Mouse (Mus musculus): Measurements from ENCODE around the gene Fgd3.

Gene Fgd3

DNA sequence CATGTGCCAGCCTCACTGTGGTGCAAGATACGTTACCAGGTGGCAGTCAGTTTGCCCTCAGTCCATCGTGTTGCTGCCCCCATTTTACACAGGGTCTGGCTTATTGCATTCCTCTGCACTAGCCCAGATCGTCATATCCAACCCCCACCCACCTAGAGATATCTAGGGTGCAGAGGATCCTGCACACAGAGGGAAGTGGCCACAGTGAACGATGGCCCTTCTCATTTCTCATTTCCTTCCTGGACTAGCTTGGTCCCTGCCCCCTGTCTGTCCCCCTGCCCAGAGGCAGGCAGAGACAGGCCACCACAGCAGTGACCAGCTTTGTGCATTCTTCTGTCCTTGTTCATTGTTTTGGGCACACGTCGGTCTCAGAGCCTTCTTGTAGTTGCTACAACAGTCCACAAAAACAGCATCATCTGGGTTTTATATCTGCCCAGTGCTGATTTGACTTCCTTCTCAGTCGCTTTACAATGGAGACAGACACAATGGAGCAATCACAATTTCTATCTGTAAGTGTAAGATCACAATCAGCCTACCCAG lies 13.3 kb downstream of the Fgd3 start:
- DNase-seq (ENCODE audit: low spot score in 2 of 2): no peak

DNA sequence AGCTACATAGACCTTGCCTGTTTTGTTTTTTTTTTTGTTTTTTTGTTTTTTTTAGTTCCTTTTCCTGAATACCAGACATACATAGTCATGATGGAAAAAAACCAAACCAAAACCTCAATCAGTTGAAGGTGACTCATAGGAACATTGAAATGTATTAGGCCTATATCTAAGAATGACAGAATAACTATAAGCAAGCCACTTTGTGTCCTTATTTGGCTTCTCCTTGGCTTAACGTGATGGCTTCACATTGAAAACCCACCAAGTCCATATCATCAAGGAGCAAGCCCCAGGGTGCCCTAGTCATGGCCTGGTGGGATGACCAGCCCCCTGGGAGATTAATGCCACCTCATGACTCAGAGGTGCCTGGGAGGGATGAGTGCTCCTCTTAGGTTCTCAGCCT lies 19.3 kb downstream of the Fgd3 start:
- no peak for DNase-seq (ENCODE audit: low spot score in 2 of 2)

DNA sequence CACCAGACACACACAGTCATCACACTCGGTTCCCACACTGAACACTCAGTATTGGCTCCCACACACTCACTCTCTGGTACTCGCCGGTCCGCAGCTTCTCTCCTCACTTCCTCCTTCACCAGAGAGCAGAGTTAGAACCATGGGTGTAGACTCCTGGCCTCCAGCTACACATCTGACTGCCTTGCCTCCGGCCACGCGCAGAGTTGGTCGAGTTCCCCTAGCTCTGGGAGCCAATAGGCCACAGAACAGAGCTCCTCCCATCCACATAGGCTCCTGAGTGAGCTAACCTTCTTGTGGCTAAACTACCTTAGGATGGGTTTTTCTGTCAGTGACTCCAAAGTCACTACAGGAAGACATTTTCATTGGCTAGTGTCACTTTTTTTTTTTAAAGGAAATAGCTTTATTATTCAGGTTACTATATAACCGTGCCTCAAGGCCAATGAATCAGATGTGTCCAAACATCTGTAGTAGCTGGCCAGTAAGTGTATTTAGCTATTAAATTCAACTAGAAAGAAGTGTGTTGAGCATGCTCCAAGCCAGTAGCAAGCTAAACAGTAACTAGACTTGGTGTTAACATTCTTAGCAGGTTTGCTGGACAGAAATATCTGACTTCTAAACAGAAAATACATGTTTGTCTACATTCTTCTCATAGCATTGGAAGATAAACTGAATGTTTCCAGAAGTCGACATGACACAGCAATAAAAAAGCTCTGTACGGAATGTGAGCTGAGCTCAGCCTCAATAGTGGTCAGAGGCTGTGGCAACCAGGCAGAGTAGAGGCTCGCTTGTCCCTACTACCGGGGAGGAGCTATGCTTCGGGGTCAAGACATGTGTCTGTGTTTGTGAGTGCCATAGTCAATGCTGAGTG lies 21.4 kb downstream of the Fgd3 start:
- no peak for DNase-seq (ENCODE audit: low spot score in 2 of 2)

DNA sequence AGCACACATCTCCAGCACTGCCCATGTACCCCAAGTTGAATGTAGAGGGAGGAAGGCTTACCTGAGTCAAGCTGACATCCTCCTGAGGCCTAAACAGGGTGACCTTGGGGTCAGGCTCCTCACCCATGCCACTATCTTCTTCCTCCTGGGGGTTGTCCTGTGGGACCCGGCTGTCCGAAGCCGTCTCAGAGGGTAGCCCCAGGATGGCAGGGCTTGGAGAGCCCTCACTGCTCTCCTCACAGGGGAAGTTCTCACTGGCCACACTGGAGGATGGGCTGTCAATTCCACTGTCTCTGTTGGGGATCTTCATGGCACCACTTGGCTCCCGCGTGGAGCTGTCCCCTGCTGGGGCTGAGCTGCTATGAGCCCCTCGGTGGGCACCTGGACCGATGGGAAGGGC lies 23.8 kb downstream of the Fgd3 start:
- no peak for DNase-seq (ENCODE audit: low spot score in 2 of 2)

DNA sequence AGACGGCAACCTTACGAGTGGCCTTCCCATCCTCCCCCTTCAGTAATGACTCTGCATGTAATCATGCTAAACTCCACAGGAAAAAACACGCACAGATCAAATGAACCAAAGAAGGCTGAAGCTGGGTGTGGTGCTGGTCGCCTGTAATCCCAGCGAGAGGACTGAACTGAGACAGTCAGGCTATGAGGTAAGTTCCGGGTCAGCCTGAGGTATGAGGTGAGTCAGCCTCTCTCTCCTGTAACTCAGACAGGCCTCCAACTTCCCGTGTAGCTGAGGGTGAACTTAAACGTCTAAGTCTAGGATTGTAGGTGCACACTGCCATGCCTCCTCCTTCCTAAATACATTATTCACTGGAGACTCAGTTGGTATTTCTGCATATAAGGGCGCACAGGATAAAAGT lies 26.0 kb downstream of the Fgd3 start:
- no peak for DNase-seq (ENCODE audit: low spot score in 2 of 2)

DNA sequence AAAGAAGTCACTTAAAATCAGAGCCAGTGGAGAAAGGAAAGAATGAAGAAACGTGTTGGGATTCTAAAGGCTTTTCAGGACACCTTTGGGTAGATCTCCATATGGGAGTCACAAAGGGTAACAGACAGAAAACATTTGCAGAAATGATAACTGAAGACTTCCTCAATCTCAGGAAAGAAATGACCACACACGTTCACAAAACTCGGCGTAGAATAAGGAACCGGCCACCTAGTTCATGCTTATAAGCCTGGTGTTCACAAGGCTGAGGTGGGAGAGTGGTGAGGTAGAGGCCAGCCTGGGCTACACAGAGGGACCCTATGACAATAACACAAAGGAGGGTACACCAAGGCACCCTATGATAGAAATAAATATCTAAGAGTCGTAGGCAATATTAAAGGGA lies 28.2 kb downstream of the Fgd3 start:
- DNase-seq (ENCODE audit: low spot score in 2 of 2): no peak

GRCm38 (mm10) chr13:49291398-49291797 lies 28.7 kb downstream of the Fgd3 start:
- no peak for DNase-seq (ENCODE audit: low spot score in 2 of 2)

DNA sequence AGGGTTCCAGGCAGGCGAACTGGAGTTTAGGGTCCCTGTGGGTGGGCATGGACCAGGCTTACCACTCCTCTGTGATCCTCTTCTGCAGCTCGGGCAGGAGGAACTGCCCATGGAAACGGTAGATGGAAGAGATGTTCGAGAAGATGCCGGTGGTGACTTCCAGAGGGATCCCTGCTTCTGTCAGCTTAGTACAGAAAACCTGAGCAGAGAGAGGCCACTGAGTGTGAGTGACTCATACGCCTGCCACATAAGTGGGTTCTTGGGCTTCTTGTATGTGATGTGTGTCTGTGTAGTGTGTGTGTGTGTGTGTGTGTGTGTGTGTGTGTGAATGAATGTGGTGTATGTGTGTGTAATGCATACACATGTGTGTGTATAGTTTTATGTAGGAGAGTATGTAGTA lies 32.9 kb downstream of the Fgd3 start:
- DNase-seq (ENCODE audit: low spot score in 2 of 2): no peak

- no peak for DNase-seq (ENCODE audit: low spot score in 2 of 2)
Measured at GRCm38 (mm10) chr13:49286750-49287149, 33.4 kb downstream of the Fgd3 start.

GRCm38 (mm10) chr13:49283686-49284085 lies 36.4 kb downstream of the Fgd3 start:
- peak; percentile 26 to 29 for DNase-seq (ENCODE audit: low spot score in 2 of 2)

GRCm38 (mm10) chr13:49282168-49282567 lies 37.9 kb downstream of the Fgd3 start:
- no peak for DNase-seq (ENCODE audit: low spot score in 2 of 2)

DNA sequence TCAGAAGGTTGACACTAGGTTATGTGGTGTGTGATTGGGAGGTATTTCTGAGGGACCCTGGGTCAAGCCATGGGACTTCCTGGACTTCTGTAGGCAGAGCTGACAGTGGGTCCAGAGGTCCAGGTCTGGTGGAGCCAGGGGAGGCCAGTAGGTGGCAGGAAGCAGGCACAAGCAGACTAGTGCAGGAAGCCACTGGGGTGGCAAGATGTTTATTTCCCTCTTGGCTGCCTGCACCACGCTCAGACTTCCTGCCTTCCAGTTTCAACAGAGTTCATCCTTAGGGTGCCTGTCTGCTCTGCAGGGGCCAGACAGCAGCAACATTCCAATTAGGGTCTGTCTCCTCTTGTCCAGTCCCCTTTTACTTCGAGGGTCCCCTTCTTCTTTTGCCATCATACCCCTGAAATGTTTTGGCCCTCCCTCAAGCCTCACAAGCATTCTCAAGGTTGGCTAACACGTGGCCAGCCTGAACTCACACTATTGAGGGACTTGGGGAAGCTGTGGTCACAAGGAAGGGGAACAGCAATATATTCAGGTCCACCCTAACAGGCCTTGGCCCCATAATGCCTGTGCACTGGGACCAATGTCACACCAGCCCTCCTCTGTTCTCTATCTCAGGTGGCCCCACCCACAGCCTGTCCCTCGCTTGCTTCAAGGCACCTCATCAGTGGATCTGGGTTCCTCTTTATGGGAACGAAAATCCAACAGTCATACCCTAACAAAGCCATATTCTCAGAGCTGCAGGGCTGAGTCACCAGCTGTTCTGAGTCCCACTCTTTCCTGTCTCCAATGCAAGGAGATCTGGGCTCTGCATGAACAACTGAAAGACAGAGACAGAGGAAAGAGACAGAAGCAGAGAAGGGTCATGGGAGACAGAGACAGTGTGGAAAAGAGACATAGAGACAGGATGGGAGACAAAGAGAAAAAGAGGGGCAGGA lies 48.0 kb downstream of the Fgd3 start:
- peak; percentile 16 to 24 for DNase-seq (ENCODE audit: low spot score in 2 of 2)

- no peak for DNase-seq (ENCODE audit: low spot score in 2 of 2)
Measured at GRCm38 (mm10) chr13:49270500-49270899, 49.6 kb downstream of the Fgd3 start.

DNA sequence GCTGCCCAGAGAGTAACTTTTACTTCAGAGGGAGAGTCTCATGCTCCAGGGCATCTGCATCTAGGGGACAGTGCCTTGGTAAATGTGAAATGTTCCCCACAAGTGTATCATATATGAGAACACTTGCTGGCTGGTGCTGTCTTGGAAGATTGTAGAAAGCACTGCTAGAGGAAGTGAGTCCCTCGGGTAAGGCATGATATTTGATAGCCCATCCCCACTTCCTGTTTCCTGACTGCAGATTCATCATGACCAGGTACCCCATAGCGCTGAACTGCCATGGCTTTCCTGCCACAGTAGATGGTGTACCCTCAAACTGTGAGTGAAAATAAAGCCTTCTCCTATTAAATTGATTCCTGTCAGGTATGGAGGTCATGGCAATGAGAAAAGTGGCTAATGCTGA lies 52.5 kb downstream of the Fgd3 start:
- no peak for DNase-seq (ENCODE audit: low spot score in 2 of 2)

DNA sequence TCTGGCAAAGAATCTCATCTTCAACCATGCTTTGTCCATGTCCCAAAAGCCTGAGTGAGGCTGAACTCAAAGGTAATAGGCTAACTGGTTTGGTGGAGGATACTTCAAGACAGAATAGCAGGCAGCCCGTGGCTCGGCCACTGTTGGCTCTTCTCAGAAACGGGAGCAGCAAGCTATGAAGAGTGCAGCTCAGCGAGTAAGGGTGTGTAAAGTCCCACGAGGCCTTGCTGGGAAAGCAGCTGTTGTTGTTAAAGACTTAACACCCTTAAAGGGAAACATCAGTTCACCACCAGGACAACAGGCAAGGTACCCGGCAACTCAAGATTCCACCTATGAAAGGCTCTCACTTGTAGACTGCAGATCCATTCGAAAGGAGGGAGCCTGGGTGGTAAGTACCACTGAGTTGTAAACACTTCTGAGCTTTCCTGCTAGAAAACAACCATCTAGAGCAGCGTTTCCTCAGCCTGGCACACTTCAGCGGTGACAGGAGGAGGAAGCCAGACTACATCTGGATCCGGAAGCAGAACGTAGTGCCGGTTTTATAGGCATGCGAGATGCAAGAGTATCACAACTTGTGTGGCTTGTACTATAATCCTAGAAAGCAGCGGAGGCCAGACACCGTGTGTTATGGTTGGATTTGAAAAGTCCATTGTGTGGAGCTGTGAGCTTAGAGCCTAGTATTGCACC lies 59.9 kb downstream of the Fgd3 start:
- DNase-seq (ENCODE audit: low spot score in 2 of 2): no peak

GRCm38 (mm10) chr13:49257819-49258313 lies 62.2 kb downstream of the Fgd3 start:
- DNase-seq (ENCODE audit: low spot score in 2 of 2): no peak

GRCm38 (mm10) chr13:49252746-49253145 lies 67.4 kb downstream of the Fgd3 start:
- DNase-seq (ENCODE audit: low spot score in 2 of 2): peak; percentile 49 to 52

DNA sequence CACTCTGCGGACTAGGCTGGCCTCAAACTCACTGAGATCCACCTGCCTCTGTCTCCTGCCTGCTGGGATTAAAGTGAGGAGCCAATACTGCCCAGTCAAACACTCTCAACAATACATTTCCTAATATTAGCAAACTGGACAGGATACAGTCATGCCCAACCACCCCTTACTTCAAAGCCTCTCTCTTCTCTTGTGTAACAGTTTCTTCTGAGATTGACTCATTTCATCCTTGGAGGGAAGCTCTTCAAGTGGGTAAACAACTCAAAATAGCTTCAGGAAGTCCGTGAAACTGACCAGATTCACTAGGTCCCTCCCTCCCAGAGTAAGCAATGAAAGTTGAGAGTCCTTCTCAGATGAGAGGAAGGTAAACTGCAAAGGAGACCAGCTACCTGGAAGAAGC lies 68.0 kb downstream of the Fgd3 start:
- no peak for DNase-seq (ENCODE audit: low spot score in 2 of 2)

GRCm38 (mm10) chr13:49250716-49251517 lies 69.2 kb downstream of the Fgd3 start:
- no peak for DNase-seq (ENCODE audit: low spot score in 2 of 2)

DNA sequence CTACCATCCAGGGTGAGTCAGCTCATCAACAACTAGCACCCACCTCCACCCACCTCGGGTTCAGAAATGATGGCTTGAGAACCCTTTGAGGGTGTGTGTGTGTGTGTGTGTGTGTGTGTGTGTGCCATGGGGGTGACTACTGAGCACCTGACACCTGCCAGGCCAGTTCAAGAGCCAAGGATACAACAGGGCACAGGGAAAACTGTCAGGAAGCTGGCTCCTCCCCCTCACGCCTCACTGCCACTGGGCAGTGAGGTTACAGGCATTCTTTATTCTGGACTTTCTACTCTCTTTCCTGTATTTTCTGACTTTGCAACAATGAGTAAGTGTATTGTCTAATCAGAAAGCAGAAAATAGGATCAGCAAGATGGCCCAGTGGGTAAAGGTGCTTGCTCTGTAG lies 70.5 kb downstream of the Fgd3 start:
- DNase-seq (ENCODE audit: low spot score in 2 of 2): no peak

- DNase-seq (ENCODE audit: low spot score in 2 of 2): no peak
Measured at GRCm38 (mm10) chr13:49248923-49249322, 71.2 kb downstream of the Fgd3 start.

Measured in frontal cortex, postnatal 36 days (tissue).